Mouse (Mus musculus): ENCODE results near the gene Ctnnbip1. TPM values are rescaled to one million over a fixed set of nuclear protein-coding genes. Genes with fewer than 3 reads are reported as not detected.

The Ctnnbip1 gene
- polyA plus RNA-seq, 1 experiment from 2014 or later, result 95.3 TPM

GRCm38 (mm10) chr4:149489415-149490240 is 28.4 kb upstream of the Ctnnbip1 start:
- Histone ChIP-seq H3K27ac (replicated peaks; ENCODE audit: low read depth, low read length) (no peak overlapping the region), H3K4me1 (ENCODE audit: control insufficient read depth, insufficient read depth, low read length) (peaks cover 10% of the 10 kb centered on the region), H3K4me2 (ENCODE audit: low read length) (no peak overlapping the region), H3K4me3 (replicated peaks; ENCODE audit: low read depth, low read length) (no peak overlapping the region), H3K9ac (replicated peaks; ENCODE audit: low read length) (no peak overlapping the region), H3K27me3 (ENCODE audit: control insufficient read depth, insufficient read depth, low read length) (no peaks in the 10 kb centered on the region), H3K9me3 (ENCODE audit: control insufficient read depth, low read length) (no peaks in the 10 kb centered on the region), H3K36me3 (ENCODE audit: control insufficient read depth, insufficient read depth, low read length) (peaks cover 61% of the 10 kb centered on the region)
- DNase-seq (no peak), ATAC-seq (ENCODE audit: low FRiP score, low TSS enrichment) (no peak)
- 94% methylated on average over 14 of the region's 14 CpGs for WGBS

GRCm38 (mm10) chr4:149491151-149491550 is 26.9 kb upstream of the Ctnnbip1 start:
- H3K27ac ChIP-seq (replicated peaks; ENCODE audit: low read depth, low read length), result no peak overlapping the region
- DNase-seq (no peak), ATAC-seq (ENCODE audit: low FRiP score, low TSS enrichment) (no peak)
- H3K4me2 ChIP-seq (ENCODE audit: low read length), result no peak overlapping the region
- H3K4me1 ChIP-seq (ENCODE audit: control insufficient read depth, insufficient read depth, low read length), result peaks cover 7% of the 10 kb centered on the region; the same call in 1 of the 2 replicates
- no peak overlapping the region for H3K4me3 ChIP-seq (replicated peaks; ENCODE audit: low read depth, low read length)
- H3K9ac ChIP-seq (replicated peaks; ENCODE audit: low read length), result no peak overlapping the region
- H3K9me3 ChIP-seq (ENCODE audit: control insufficient read depth, low read length), result no peaks in the 10 kb centered on the region
- peaks cover 73% of the 10 kb centered on the region for H3K36me3 ChIP-seq (ENCODE audit: control insufficient read depth, insufficient read depth, low read length)
- 96% methylated on average over 3 of the region's 3 CpGs for WGBS
- no peaks in the 10 kb centered on the region for H3K27me3 ChIP-seq (ENCODE audit: control insufficient read depth, insufficient read depth, low read length)

GRCm38 (mm10) chr4:149496612-149497011 is 21.4 kb upstream of the Ctnnbip1 start:
- H3K27me3 ChIP-seq (ENCODE audit: control insufficient read depth, insufficient read depth, low read length), result no peaks in the 10 kb centered on the region
- no peaks in the 10 kb centered on the region for H3K9me3 ChIP-seq (ENCODE audit: control insufficient read depth, low read length)
- WGBS, result 29% methylated on average over 2 of the region's 2 CpGs
- no peaks in the 10 kb centered on the region for H3K4me1 ChIP-seq (ENCODE audit: control insufficient read depth, insufficient read depth, low read length)
- peaks cover 70% of the 10 kb centered on the region for H3K36me3 ChIP-seq (ENCODE audit: control insufficient read depth, insufficient read depth, low read length)
- H3K4me3 ChIP-seq (replicated peaks; ENCODE audit: low read depth, low read length), result no peak overlapping the region
- peak overlapping the region; percentile 41; the same call in 1 of the 2 replicates for H3K27ac ChIP-seq (replicated peaks; ENCODE audit: low read depth, low read length)
- H3K9ac ChIP-seq (replicated peaks; ENCODE audit: low read length), result no peak overlapping the region
- peak; percentile 41 for DNase-seq
- no peak overlapping the region for H3K4me2 ChIP-seq (ENCODE audit: low read length)
- ATAC-seq (ENCODE audit: low FRiP score, low TSS enrichment), result no peak; the same call in 1 of the 2 replicates

DNA sequence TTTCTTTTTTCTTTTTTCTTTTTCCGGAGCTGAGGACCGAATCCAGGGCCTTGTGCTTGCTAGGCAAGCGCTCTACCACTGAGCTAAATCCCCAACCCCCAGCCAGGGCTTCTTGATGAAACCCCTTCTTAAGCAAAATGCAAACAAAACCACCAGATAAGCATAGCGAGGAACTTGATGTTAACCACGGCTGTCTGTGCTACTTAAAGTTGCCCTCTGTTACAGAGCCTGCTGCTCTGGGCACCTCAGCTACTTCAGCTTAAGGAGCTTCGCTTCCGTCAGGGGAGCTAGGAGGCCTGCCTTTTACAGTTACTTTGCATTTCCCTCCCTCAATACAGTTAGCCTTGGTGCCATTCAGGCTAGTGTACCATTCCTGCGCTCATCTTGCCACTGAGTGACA is 19.1 kb upstream of the Ctnnbip1 start:
- Histone ChIP-seq H3K27me3 (ENCODE audit: control insufficient read depth, insufficient read depth, low read length) (no peaks in the 10 kb centered on the region), H3K36me3 (ENCODE audit: control insufficient read depth, insufficient read depth, low read length) (peaks cover 54% of the 10 kb centered on the region), H3K4me3 (replicated peaks; ENCODE audit: low read depth, low read length) (no peak overlapping the region), H3K4me1 (ENCODE audit: control insufficient read depth, insufficient read depth, low read length) (no peaks in the 10 kb centered on the region), H3K9ac (replicated peaks; ENCODE audit: low read length) (no peak overlapping the region), H3K27ac (replicated peaks; ENCODE audit: low read depth, low read length) (no peak overlapping the region), H3K9me3 (ENCODE audit: control insufficient read depth, low read length) (no peaks in the 10 kb centered on the region), H3K4me2 (ENCODE audit: low read length) (no peak overlapping the region)
- 71% methylated on average over 8 of the region's 8 CpGs for WGBS
- ATAC-seq (ENCODE audit: low FRiP score, low TSS enrichment), result no peak
- no peak for DNase-seq

DNA sequence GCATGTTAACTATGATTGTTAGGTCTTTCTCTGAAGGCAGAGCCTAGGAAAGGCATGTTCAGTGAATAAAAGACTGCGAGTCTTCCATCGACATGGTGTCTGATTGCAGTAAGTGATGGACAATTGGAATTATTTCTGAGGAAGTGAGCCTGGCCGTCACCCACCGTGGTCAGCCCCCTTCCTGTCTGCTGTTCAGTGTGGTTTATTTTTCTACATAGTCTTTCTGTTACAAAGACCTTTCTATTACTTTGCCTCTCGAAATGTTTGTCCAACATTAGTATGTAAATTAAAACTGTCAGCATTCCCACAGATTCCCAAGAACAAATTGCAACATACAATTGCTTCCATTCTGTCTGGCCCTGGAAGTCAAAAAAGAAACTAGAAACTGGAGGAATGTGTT is 18.2 kb upstream of the Ctnnbip1 start:
- peaks cover 45% of the 10 kb centered on the region for H3K36me3 ChIP-seq (ENCODE audit: control insufficient read depth, insufficient read depth, low read length)
- H3K27ac ChIP-seq (replicated peaks; ENCODE audit: low read depth, low read length), result no peak overlapping the region
- H3K9me3 ChIP-seq (ENCODE audit: control insufficient read depth, low read length), result no peaks in the 10 kb centered on the region
- H3K4me3 ChIP-seq (replicated peaks; ENCODE audit: low read depth, low read length), result no peak overlapping the region
- no peak overlapping the region for H3K4me2 ChIP-seq (ENCODE audit: low read length)
- no peak for ATAC-seq (ENCODE audit: low FRiP score, low TSS enrichment)
- H3K27me3 ChIP-seq (ENCODE audit: control insufficient read depth, insufficient read depth, low read length), result no peaks in the 10 kb centered on the region
- DNase-seq, result no peak
- H3K4me1 ChIP-seq (ENCODE audit: control insufficient read depth, insufficient read depth, low read length), result no peaks in the 10 kb centered on the region
- no peak overlapping the region for H3K9ac ChIP-seq (replicated peaks; ENCODE audit: low read length)
- WGBS, result 80% methylated on average over 5 of the region's 5 CpGs

DNA sequence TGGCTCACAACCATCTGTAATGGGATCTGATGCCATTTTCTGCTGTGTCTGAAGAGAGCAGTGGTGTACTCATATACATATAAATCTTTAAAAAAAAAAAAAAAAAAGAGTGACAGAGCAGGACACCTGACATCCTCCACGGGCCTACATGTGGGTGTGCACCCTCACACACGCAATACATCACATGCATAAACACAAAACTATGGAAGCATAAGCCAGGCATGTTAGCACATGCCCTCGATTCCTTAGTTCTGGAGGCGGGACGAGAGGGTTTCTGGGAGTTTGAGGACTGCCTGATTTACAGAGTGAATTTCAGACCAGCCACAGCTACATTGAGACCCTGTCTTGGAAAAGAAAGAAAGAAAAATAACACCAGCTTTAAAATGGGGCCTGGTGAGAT is 13.7 kb upstream of the Ctnnbip1 start:
- no peaks in the 10 kb centered on the region for H3K4me1 ChIP-seq (ENCODE audit: control insufficient read depth, insufficient read depth, low read length)
- H3K4me2 ChIP-seq (ENCODE audit: low read length), result no peak overlapping the region
- H3K27ac ChIP-seq (replicated peaks; ENCODE audit: low read depth, low read length), result no peak overlapping the region
- no peaks in the 10 kb centered on the region for H3K27me3 ChIP-seq (ENCODE audit: control insufficient read depth, insufficient read depth, low read length)
- no peak overlapping the region for H3K4me3 ChIP-seq (replicated peaks; ENCODE audit: low read depth, low read length)
- no peaks in the 10 kb centered on the region for H3K9me3 ChIP-seq (ENCODE audit: control insufficient read depth, low read length)
- H3K36me3 ChIP-seq (ENCODE audit: control insufficient read depth, insufficient read depth, low read length), result peaks cover 14% of the 10 kb centered on the region
- no peak for DNase-seq
- no peak for ATAC-seq (ENCODE audit: low FRiP score, low TSS enrichment)
- WGBS, result 89% methylated on average over 5 of the region's 5 CpGs
- H3K9ac ChIP-seq (replicated peaks; ENCODE audit: low read length), result no peak overlapping the region

- no peak for DNase-seq
- no peak overlapping the region for H3K27ac ChIP-seq (replicated peaks; ENCODE audit: low read depth, low read length)
- H3K27me3 ChIP-seq (ENCODE audit: control insufficient read depth, insufficient read depth, low read length), result no peaks in the 10 kb centered on the region
- peaks cover 14% of the 10 kb centered on the region for H3K36me3 ChIP-seq (ENCODE audit: control insufficient read depth, insufficient read depth, low read length)
- no peak overlapping the region for H3K4me3 ChIP-seq (replicated peaks; ENCODE audit: low read depth, low read length)
- H3K4me2 ChIP-seq (ENCODE audit: low read length), result no peak overlapping the region
- no peak overlapping the region for H3K9ac ChIP-seq (replicated peaks; ENCODE audit: low read length)
- whole genome bisulfite sequencing, result 35% methylated on average over 3 of the region's 3 CpGs
- H3K9me3 ChIP-seq (ENCODE audit: control insufficient read depth, low read length), result no peaks in the 10 kb centered on the region
- H3K4me1 ChIP-seq (ENCODE audit: control insufficient read depth, insufficient read depth, low read length), result no peaks in the 10 kb centered on the region
- ATAC-seq (ENCODE audit: low FRiP score, low TSS enrichment), result no peak
Observed at GRCm38 (mm10) chr4:149504858-149505257, 13.2 kb upstream of the Ctnnbip1 start.

- H3K9ac ChIP-seq (replicated peaks; ENCODE audit: low read length), result no peak overlapping the region
- H3K4me1 ChIP-seq (ENCODE audit: control insufficient read depth, insufficient read depth, low read length), result no peaks in the 10 kb centered on the region
- no peaks in the 10 kb centered on the region for H3K9me3 ChIP-seq (ENCODE audit: control insufficient read depth, low read length)
- no peaks in the 10 kb centered on the region for H3K27me3 ChIP-seq (ENCODE audit: control insufficient read depth, insufficient read depth, low read length)
- H3K4me2 ChIP-seq (ENCODE audit: low read length), result no peak overlapping the region
- peaks cover 10% of the 10 kb centered on the region for H3K36me3 ChIP-seq (ENCODE audit: control insufficient read depth, insufficient read depth, low read length)
- no peak overlapping the region for H3K27ac ChIP-seq (replicated peaks; ENCODE audit: low read depth, low read length)
- DNase-seq, result peak; percentile 52
- 64% methylated on average over 14 of the region's 15 CpGs for WGBS
- H3K4me3 ChIP-seq (replicated peaks; ENCODE audit: low read depth, low read length), result no peak overlapping the region
- ATAC-seq (ENCODE audit: low FRiP score, low TSS enrichment), result no peak
Observed at GRCm38 (mm10) chr4:149505261-149505967, 12.6 kb upstream of the Ctnnbip1 start.
